Mouse (Mus musculus) neural tube, embryonic 11.5 days (tissue): Measurements from ENCODE around the gene Rps6ka3. TPM values are rescaled to one million over a fixed set of nuclear protein-coding genes. Genes with fewer than 3 reads are reported as not detected.

Source experiments
- ATAC-seq: fragments of 200-750 bp; cut with Nextera tagmentation; 2 replicates; pipeline ENCODE4 v1.8.0; 2017; ENCODE audit warnings: moderate number of reproducible peaks, mild to moderate bottlenecking, moderate TSS enrichment, moderate library complexity; ENCODE audit not compliant: insufficient read depth, low FRiP score, low TSS enrichment
- DNase-seq: peaks from one replicate; pipeline ENCODE4 v3.0.0-alpha.2; 2015; ENCODE audit warnings: low spot score
- H3K27ac ChIP-seq: fragments of 300-500 bp; sonication (generic); 2 replicates; pipeline ENCODE4 v1.5.1; 2014; ENCODE audit warnings: low read depth, mild to moderate bottlenecking, low read length
- H3K27me3 ChIP-seq: fragments of 300-500 bp; sonication (generic); 2 replicates; pipeline ENCODE4 v1.6.1; 2014; ENCODE audit warnings: mild to moderate bottlenecking, low read length, mixed read lengths; ENCODE audit not compliant: control insufficient read depth, insufficient read depth
- H3K36me3 ChIP-seq: fragments of 300-500 bp; sonication (generic); 2 replicates; pipeline ENCODE4 v1.6.1; 2014; ENCODE audit warnings: mild to moderate bottlenecking, low read length, moderate library complexity, mixed read lengths; ENCODE audit not compliant: control insufficient read depth, insufficient read depth
- H3K4me1 ChIP-seq: fragments of 300-500 bp; sonication (generic); 2 replicates; pipeline ENCODE4 v1.6.1; 2014; ENCODE audit warnings: low read length, mixed read lengths; ENCODE audit not compliant: control insufficient read depth, insufficient read depth
- H3K4me2 ChIP-seq: fragments of 300-500 bp; sonication (generic); 2 replicates; pipeline ENCODE4 v1.6.1; 2014; ENCODE audit warnings: low read depth, mild to moderate bottlenecking, moderate library complexity
- H3K4me3 ChIP-seq: fragments of 300-500 bp; sonication (generic); 2 replicates; pipeline ENCODE4 v1.5.1; 2014; ENCODE audit warnings: low read depth, low read length
- H3K9ac ChIP-seq: fragments of 300-500 bp; sonication (generic); 2 replicates; pipeline ENCODE4 v1.6.1; 2014; ENCODE audit warnings: mild to moderate bottlenecking, low read length
- H3K9me3 ChIP-seq: fragments of 300-500 bp; sonication (generic); 2 replicates; pipeline ENCODE4 v1.6.1; 2016; ENCODE audit warnings: low read length; ENCODE audit not compliant: control insufficient read depth
- WGBS: fragments of 180-500 bp; shearing (Covaris S2); extraction: QIAGEN DNeasy Blood & Tissue Kit; methylation state at CpG from one replicate; pipeline ENCODE4 v1.1.7; 2014; 5-methylcytosine and 5-hydroxymethylcytosine counted together
- polyA plus RNA-seq: library from polyadenylated mRNA; unstranded; fragments of >200 nt; fragmentation: Nextera tagmentation; extraction: Ambion mirVana; gene quantifications from 2 replicates; pipeline ENCODE4 v1.2.1, GENCODE M21; 2014

Gene Rps6ka3
- polyA plus RNA-seq, 1 experiment from 2014 or later: 6.5 TPM

- H3K9me3 ChIP-seq: no peaks in the 10 kb centered on the region
- H3K4me2 ChIP-seq: no peak overlapping the region
- no peak overlapping the region for H3K9ac ChIP-seq
- H3K27me3 ChIP-seq: no peaks in the 10 kb centered on the region
- H3K27ac ChIP-seq: no peak overlapping the region
- H3K36me3 ChIP-seq: no peaks in the 10 kb centered on the region
- H3K4me1 ChIP-seq: no peaks in the 10 kb centered on the region
- ATAC-seq (no peak), DNase-seq (no peak)
- no peak overlapping the region for H3K4me3 ChIP-seq
These were observed 178.8 kb downstream of the Rps6ka3 start for GRCm38 (mm10) chrX:159388953-159389352.

GRCm38 (mm10) chrX:159390347-159390962 is 180.3 kb downstream of the Rps6ka3 start:
- H3K4me3 ChIP-seq: no peak overlapping the region
- no peak for ATAC-seq
- H3K9ac ChIP-seq: no peak overlapping the region
- no peak overlapping the region for H3K27ac ChIP-seq
- WGBS: 81% methylated on average over 6 of the region's 6 CpGs
- no peaks in the 10 kb centered on the region for H3K36me3 ChIP-seq
- no peaks in the 10 kb centered on the region for H3K9me3 ChIP-seq
- H3K4me2 ChIP-seq: no peak overlapping the region
- DNase-seq: no peak
- H3K27me3 ChIP-seq: no peaks in the 10 kb centered on the region
- H3K4me1 ChIP-seq: no peaks in the 10 kb centered on the region

GRCm38 (mm10) chrX:159391239-159391638 is 181.1 kb downstream of the Rps6ka3 start:
- Histone ChIP-seq H3K4me1 (no peaks in the 10 kb centered on the region), H3K4me3 (no peak overlapping the region), H3K36me3 (no peaks in the 10 kb centered on the region), H3K9me3 (no peaks in the 10 kb centered on the region), H3K27me3 (no peaks in the 10 kb centered on the region), H3K9ac (no peak overlapping the region), H3K27ac (no peak overlapping the region), H3K4me2 (no peak overlapping the region)
- DNase-seq (no peak), ATAC-seq (no peak)
- 71% methylated on average over 3 of the region's 3 CpGs for WGBS

GRCm38 (mm10) chrX:159409253-159409652 is 199.1 kb downstream of the Rps6ka3 start:
- no peak overlapping the region for H3K4me3 ChIP-seq
- ATAC-seq: no peak

GRCm38 (mm10) chrX:159414130-159414828 is 204.2 kb downstream of the Rps6ka3 start, which contains the start of gene Map7d2:
Map7d2 (plus strand) TSS chrX:159414572.
- WGBS: 24% methylated on average over 30 of the region's 83 CpGs

More at GRCm38 (mm10) chrX:159409253-159409652, 199.1 kb downstream of the Rps6ka3 start:
- Histone ChIP-seq H3K9ac (no peak overlapping the region), H3K4me2 (no peak overlapping the region), H3K36me3 (no peaks in the 10 kb centered on the region), H3K27ac (no peak overlapping the region), H3K9me3 (no peaks in the 10 kb centered on the region), H3K27me3 (no peaks in the 10 kb centered on the region), H3K4me1 (no peaks in the 10 kb centered on the region)
- DNase-seq: no peak
- 33% methylated on average over 4 of the region's 4 CpGs for WGBS

GRCm38 (mm10) chrX:159414829-159415673 is 204.9 kb downstream of the Rps6ka3 start:
- H3K36me3 ChIP-seq: no peaks in the 10 kb centered on the region
- DNase-seq: peak; percentile 26
- no peaks in the 10 kb centered on the region for H3K27me3 ChIP-seq
- ATAC-seq: peak; percentile 70
- H3K9me3 ChIP-seq: no peaks in the 10 kb centered on the region
- no peaks in the 10 kb centered on the region for H3K4me1 ChIP-seq
- H3K27ac ChIP-seq: no peak overlapping the region
- 18% methylated on average over 48 of the region's 65 CpGs for WGBS
- H3K4me2 ChIP-seq: peak overlapping the region; percentile 85
- peak overlapping the region; percentile 41 for H3K9ac ChIP-seq
- H3K4me3 ChIP-seq: peak overlapping the region; percentile 53

More at GRCm38 (mm10) chrX:159414130-159414828, 204.2 kb downstream of the Rps6ka3 start, which contains the start of gene Map7d2:
- H3K9ac ChIP-seq: peak within 1 kb of the TSS; percentile 41
- H3K27me3 ChIP-seq: no peaks in the 10 kb centered on the region
- peak; percentile 86 for ATAC-seq
- peak within 1 kb of the TSS; percentile 53 for H3K4me3 ChIP-seq
- H3K4me2 ChIP-seq: peak within 1 kb of the TSS; percentile 85
- peak; percentile 66 for DNase-seq
- no peaks in the 10 kb centered on the region for H3K4me1 ChIP-seq
- H3K9me3 ChIP-seq: no peaks in the 10 kb centered on the region
- H3K27ac ChIP-seq: no peak within 1 kb of the TSS
- no peaks in the 10 kb centered on the region for H3K36me3 ChIP-seq

Other genes with a start within 250 kb of the Rps6ka3 start
- gene Eif1ax, start 161.9 kb downstream of the Rps6ka3 start, polyA plus RNA-seq: 138 and 144 TPM in 2 replicates
- 14.9 and 15.1 TPM in 2 replicates for gene Map7d2, start 204.3 kb downstream of the Rps6ka3 start, polyA plus RNA-seq